Mouse (Mus musculus): ENCODE results near the gene Ech1.

Ech1 gene

GRCm38 (mm10) chr7:28862817-28863499, 37.9 kb downstream of the Ech1 start:
- peak; percentile 40 for DNase-seq (ENCODE audit: low read depth)

GRCm38 (mm10) chr7:28863540-28863939, 38.5 kb downstream of the Ech1 start, which contains the start of gene Lgals7:
Gene Lgals7 (plus strand): TSS chr7:28863853.
- peak; percentile 51 for DNase-seq (ENCODE audit: low read depth)

GRCm38 (mm10) chr7:28864288-28864750, 39.3 kb downstream of the Ech1 start:
- peak; percentile 31 for DNase-seq (ENCODE audit: low read depth)

- DNase-seq (ENCODE audit: low read depth) = peak; percentile 99
Measured at GRCm38 (mm10) chr7:28865481-28866300, 40.7 kb downstream of the Ech1 start.

GRCm38 (mm10) chr7:28866769-28867507, 41.9 kb downstream of the Ech1 start:
- DNase-seq (ENCODE audit: low read depth) = peak; percentile 59

- DNase-seq (ENCODE audit: low read depth) = peak; percentile 95
Measured at GRCm38 (mm10) chr7:28867508-28868340, 42.7 kb downstream of the Ech1 start.

GRCm38 (mm10) chr7:28870901-28871664, 46.1 kb downstream of the Ech1 start:
- no peak for DNase-seq (ENCODE audit: low read depth)

- no peak for DNase-seq (ENCODE audit: low read depth)
Measured at GRCm38 (mm10) chr7:28874565-28874964, 49.5 kb downstream of the Ech1 start.

- no peak for DNase-seq (ENCODE audit: low read depth)
Measured at GRCm38 (mm10) chr7:28876099-28876498, 51.1 kb downstream of the Ech1 start.

- DNase-seq (ENCODE audit: low read depth) = no peak
Measured at GRCm38 (mm10) chr7:28877155-28877554, 52.1 kb downstream of the Ech1 start.

- DNase-seq (ENCODE audit: low read depth) = no peak
Measured at GRCm38 (mm10) chr7:28877856-28878255, 52.8 kb downstream of the Ech1 start.

GRCm38 (mm10) chr7:28879606-28880005, 54.6 kb downstream of the Ech1 start:
- DNase-seq (ENCODE audit: low read depth) = no peak

- DNase-seq (ENCODE audit: low read depth) = no peak
Measured at GRCm38 (mm10) chr7:28880554-28880953, 55.5 kb downstream of the Ech1 start.

- DNase-seq (ENCODE audit: low read depth) = no peak
Measured at GRCm38 (mm10) chr7:28881199-28881598, 56.2 kb downstream of the Ech1 start, which contains the start of gene Capn12. Gene Capn12 (plus strand): TSS chr7:28881422.
